Mouse (Mus musculus) spleen, adult 12 weeks (tissue): Measurements from ENCODE around the gene Zic4.

Experiments
- DNase-seq: peaks from one replicate; pipeline ENCODE4 v3.0.0; 2022; ENCODE audit warnings: low spot score

Gene Zic4

DNA sequence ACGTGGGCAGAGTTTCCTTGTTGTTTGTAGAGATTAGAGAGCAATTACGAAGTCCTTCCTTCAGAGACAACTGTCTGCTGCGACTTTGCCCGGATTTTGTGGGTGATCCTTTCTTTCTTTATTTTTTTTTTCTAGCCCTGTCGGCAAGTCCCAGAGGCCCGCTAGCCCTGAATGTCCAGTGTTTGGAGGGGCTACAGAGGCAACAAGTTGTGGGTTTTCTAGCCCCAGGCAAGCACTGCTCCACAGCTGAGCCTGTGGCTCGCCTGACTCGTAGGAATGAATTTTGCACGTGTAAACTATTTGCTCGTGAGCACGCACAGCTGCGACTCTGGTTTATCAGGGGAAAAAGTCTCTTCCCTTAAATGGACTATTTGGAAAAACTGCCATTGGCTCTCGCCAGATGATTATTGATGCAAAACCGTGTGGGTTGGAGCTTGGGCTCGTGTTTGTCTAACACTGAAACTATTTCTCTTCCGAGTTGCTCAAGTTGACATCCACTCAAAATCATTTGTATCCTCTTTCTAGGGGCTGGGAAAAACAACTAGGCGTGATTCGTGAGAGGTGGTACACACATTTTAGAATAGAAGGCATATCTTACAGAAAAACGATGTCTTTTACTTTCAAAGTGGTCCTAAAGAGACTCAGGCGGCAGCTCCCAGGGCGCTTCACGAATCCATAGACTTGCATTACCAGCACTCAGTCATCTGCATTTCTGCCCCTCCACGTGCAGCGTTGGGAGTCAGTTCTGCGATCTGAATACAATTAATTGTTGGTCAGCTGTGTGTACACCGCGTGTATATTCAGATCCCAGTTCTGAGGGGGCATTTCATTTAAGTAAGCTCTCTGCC, 42.9 kb downstream of the Zic4 start:
- no peak for DNase-seq

- no peak for DNase-seq
These were observed 43.6 kb downstream of the Zic4 start for GRCm38 (mm10) chr9:91405753-91406178.

DNA sequence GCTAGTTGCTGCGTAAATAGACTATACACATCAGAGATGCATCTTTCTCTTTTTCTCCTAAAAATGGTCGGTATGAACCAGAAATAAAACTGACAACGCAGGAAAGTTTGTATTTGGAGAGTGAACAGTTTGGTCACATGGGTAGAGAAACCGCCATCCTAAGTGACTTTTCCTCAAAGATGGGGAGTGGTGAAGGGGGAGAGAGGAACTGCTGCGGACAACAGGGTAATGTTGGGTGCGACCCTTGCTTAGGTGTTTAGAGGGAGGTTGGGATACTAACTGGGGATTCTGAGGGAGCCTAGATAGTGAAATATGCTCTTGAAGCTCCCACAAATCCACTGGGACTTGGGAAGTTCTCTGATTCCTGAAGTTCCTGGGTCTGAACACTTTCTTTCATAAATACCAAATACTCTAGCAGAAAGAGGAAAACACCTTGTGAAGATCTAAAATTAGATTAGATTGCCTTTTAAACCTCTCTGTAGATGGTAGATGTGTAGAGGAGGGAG, 44.1 kb downstream of the Zic4 start:
- DNase-seq, result no peak

DNA sequence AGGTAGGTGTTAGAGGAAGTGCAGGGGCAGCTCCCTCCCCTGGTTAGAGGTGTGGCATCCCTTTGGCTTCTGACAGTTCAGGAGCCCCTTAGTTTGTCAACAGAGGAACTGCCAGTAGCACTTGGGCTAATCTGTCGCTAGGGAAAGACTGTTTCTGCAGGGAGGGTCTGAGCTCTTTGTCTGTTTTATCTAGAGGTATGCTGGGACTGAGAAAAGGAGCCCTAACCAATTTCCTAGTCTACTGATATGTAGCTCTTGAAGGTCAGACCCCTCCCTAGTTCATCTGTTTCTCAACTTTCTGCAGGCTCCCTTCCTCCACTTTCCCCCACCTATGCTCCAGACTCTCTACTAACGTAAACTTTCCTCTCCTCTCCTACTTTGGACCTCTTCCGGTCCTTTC, 47.6 kb downstream of the Zic4 start:
- DNase-seq, result no peak

DNA sequence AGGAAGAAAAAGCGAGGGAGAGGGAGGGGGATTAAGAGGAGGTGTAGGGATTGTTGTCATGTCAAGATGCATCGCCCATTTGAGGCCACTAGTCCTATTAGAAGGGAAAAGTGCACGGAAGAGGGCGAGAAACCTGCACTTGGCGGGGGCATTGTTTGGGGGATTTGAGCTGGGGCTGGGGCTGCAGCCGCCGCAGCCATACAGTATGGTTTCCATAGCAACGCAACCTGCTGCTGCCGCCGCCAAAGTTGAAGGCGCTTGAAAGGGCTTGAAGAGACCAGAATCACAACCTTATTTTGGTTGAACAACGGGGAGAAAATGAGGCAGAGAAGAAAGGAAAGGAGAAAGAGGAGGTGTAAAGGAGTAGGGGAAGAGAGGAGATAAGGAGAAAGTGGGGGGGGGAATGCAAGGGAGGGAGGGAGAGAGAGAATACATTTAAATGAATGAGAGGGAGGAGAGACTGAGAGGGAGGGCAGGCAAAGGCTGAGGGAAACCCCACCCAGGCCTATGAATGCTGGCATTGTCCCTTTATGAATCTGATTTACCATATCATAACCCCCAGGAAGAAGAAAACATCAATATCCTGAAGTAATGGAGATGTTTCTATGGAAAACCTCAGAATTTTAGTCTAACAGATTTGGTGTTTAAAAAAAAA, 51.9 kb downstream of the Zic4 start:
- DNase-seq, result no peak

- no peak for DNase-seq
These were observed 58.2 kb downstream of the Zic4 start for GRCm38 (mm10) chr9:91420441-91420840.
